Mouse (Mus musculus): ENCODE measurements around the gene Olfr389. TPM values are rescaled to one million over a fixed set of nuclear protein-coding genes. Genes with fewer than 3 reads are reported as not detected.

Olfr389 gene
- polyA plus RNA-seq (2012; rRNA removed) = not detected in 2 replicates

GRCm38 (mm10) chr11:73780613-73781012 is at the start of gene Olfr389:
Gene Olfr389, minus strand, starts transcription at chr11:73780713.
- no peak within 1 kb of the TSS for H3K4me3 ChIP-seq (ENCODE audit: extremely low read depth, insufficient read depth, insufficient read length)
- H3K27ac ChIP-seq (ENCODE audit: insufficient read depth, low read length) = no peak within 1 kb of the TSS
- 96% methylated on average over 1 of the region's 1 CpGs for WGBS
- no peak for TF ChIP-seq POLR2A (IDR thresholded peaks at IDR 0.05; ENCODE audit: low read depth, low read length)
- TF ChIP-seq CTCF (IDR thresholded peaks at IDR 0.05; ENCODE audit: extremely low read depth, insufficient read depth, insufficient read length, insufficient replicate concordance) = no peak
- DNase-seq (ENCODE audit: low read depth in 1 of 2, low spot score in 2 of 2) = no peak
- no peaks in the 10 kb centered on the region for H3K36me3 ChIP-seq (ENCODE audit: control insufficient read depth, insufficient read depth, low read length)
- no peaks in the 10 kb centered on the region for H3K4me1 ChIP-seq (ENCODE audit: control insufficient read depth, insufficient read depth, insufficient read length)
- no peaks in the 10 kb centered on the region for H3K27me3 ChIP-seq (ENCODE audit: control insufficient read depth, insufficient read depth, low read length)

DNA sequence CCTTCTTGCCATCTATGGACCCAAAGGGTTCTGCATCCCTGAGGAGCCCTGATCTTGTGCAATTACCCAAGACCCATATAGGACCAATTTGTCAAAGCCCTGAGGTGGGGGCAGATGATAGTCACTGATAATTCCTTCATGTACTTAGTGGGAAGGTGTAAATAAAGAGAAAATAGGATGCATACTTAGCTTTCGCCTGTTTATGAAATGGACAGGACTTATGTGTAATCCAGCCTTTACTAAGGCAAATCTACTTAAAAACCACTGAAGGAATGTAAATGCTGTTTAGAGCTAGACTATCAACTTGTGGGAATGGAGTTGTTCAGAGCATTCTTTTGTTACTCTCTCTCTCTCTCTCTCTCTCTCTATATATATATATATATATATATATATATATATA is 36.4 kb upstream of the Olfr389 start, which contains the start of gene Olfr392:
Olfr392 (minus strand) TSS at position 101 of the 400 bp plus-strand sequence.
- Histone ChIP-seq H3K36me3 (ENCODE audit: control insufficient read depth, insufficient read depth, low read length) (no peaks in the 10 kb centered on the region), H3K27ac (ENCODE audit: insufficient read depth, low read length) (no peak within 1 kb of the TSS), H3K27me3 (ENCODE audit: control insufficient read depth, insufficient read depth, low read length) (no peaks in the 10 kb centered on the region), H3K4me1 (ENCODE audit: control insufficient read depth, insufficient read depth, insufficient read length) (no peaks in the 10 kb centered on the region), H3K4me3 (ENCODE audit: extremely low read depth, insufficient read depth, insufficient read length) (no peak within 1 kb of the TSS)
- 89% methylated on average over 1 of the region's 1 CpGs for WGBS
- no peak for DNase-seq (ENCODE audit: low read depth in 1 of 2, low spot score in 2 of 2)
- TF ChIP-seq POLR2A (IDR thresholded peaks at IDR 0.05; ENCODE audit: low read depth, low read length) (no peak), CTCF (IDR thresholded peaks at IDR 0.05; ENCODE audit: extremely low read depth, insufficient read depth, insufficient read length, insufficient replicate concordance) (no peak)

- no peak within 1 kb of the TSS for H3K4me3 ChIP-seq (ENCODE audit: extremely low read depth, insufficient read depth, insufficient read length)
- no peaks in the 10 kb centered on the region for H3K36me3 ChIP-seq (ENCODE audit: control insufficient read depth, insufficient read depth, low read length)
- no peaks in the 10 kb centered on the region for H3K27me3 ChIP-seq (ENCODE audit: control insufficient read depth, insufficient read depth, low read length)
- WGBS = 15% methylated on average over 1 of the region's 1 CpGs
- H3K27ac ChIP-seq (ENCODE audit: insufficient read depth, low read length) = no peak within 1 kb of the TSS
- H3K4me1 ChIP-seq (ENCODE audit: control insufficient read depth, insufficient read depth, insufficient read length) = no peaks in the 10 kb centered on the region
- TF ChIP-seq POLR2A (IDR thresholded peaks at IDR 0.05; ENCODE audit: low read depth, low read length) = no peak
- TF ChIP-seq CTCF (IDR thresholded peaks at IDR 0.05; ENCODE audit: extremely low read depth, insufficient read depth, insufficient read length, insufficient replicate concordance) = no peak
- DNase-seq (ENCODE audit: low read depth in 1 of 2, low spot score in 2 of 2) = no peak
Measured at GRCm38 (mm10) chr11:73802952-73803351, 22.4 kb upstream of the Olfr389 start, which contains the start of gene Olfr391-ps. Gene Olfr391-ps, minus strand, starts transcription at chr11:73803052.

- no peak within 1 kb of the TSS for H3K4me3 ChIP-seq (ENCODE audit: extremely low read depth, insufficient read depth, insufficient read length)
- no peak within 1 kb of the TSS for H3K27ac ChIP-seq (ENCODE audit: insufficient read depth, low read length)
- H3K4me1 ChIP-seq (ENCODE audit: control insufficient read depth, insufficient read depth, insufficient read length) = no peaks in the 10 kb centered on the region
- WGBS = 55% methylated on average over 1 of the region's 1 CpGs
- DNase-seq (ENCODE audit: low read depth in 1 of 2, low spot score in 2 of 2) = no peak
- no peaks in the 10 kb centered on the region for H3K27me3 ChIP-seq (ENCODE audit: control insufficient read depth, insufficient read depth, low read length)
- TF ChIP-seq POLR2A (IDR thresholded peaks at IDR 0.05; ENCODE audit: low read depth, low read length) (no peak), CTCF (IDR thresholded peaks at IDR 0.05; ENCODE audit: extremely low read depth, insufficient read depth, insufficient read length, insufficient replicate concordance) (no peak)
- no peaks in the 10 kb centered on the region for H3K36me3 ChIP-seq (ENCODE audit: control insufficient read depth, insufficient read depth, low read length)
Measured at GRCm38 (mm10) chr11:73782664-73783063, 2.2 kb upstream of the Olfr389 start, which contains the start of gene Olfr390. Gene Olfr390, plus strand, starts transcription at chr11:73782964.

GRCm38 (mm10) chr11:73759115-73759514 is 21.4 kb downstream of the Olfr389 start:
- Histone ChIP-seq H3K4me1 (ENCODE audit: control insufficient read depth, insufficient read depth, insufficient read length) (no peaks in the 10 kb centered on the region), H3K36me3 (ENCODE audit: control insufficient read depth, insufficient read depth, low read length) (no peaks in the 10 kb centered on the region), H3K27ac (ENCODE audit: insufficient read depth, low read length) (no peak overlapping the region), H3K27me3 (ENCODE audit: control insufficient read depth, insufficient read depth, low read length) (no peaks in the 10 kb centered on the region), H3K4me3 (ENCODE audit: extremely low read depth, insufficient read depth, insufficient read length) (no peak overlapping the region)
- no peak for TF ChIP-seq CTCF (IDR thresholded peaks at IDR 0.05; ENCODE audit: extremely low read depth, insufficient read depth, insufficient read length, insufficient replicate concordance)
- no peak for TF ChIP-seq POLR2A (IDR thresholded peaks at IDR 0.05; ENCODE audit: low read depth, low read length)
- no peak for DNase-seq (ENCODE audit: low read depth in 1 of 2, low spot score in 2 of 2)

Other genes starting within 250 kb of the Olfr389 start
- gene Olfr385, start 187.7 kb downstream of the Olfr389 start, polyA plus RNA-seq (2012; rRNA removed) = not detected in 2 replicates
- gene Olfr384, start 182.1 kb downstream of the Olfr389 start, polyA plus RNA-seq (2012; rRNA removed) = not detected in 2 replicates
- not detected in 2 replicates for gene Zfp735, start 91.9 kb downstream of the Olfr389 start, polyA plus RNA-seq (2012; rRNA removed)
- gene Olfr390, start 2.3 kb upstream of the Olfr389 start, polyA plus RNA-seq (2012; rRNA removed) = not detected in 2 replicates
- not detected in 2 replicates for gene Olfr391-ps, start 22.3 kb upstream of the Olfr389 start, polyA plus RNA-seq (2012; rRNA removed)
- gene Olfr392, start 36.3 kb upstream of the Olfr389 start, polyA plus RNA-seq (2012; rRNA removed) = not detected in 2 replicates
- not detected in 2 replicates for gene Olfr393, start 70.7 kb upstream of the Olfr389 start, polyA plus RNA-seq (2012; rRNA removed)
- not detected in 2 replicates for gene Olfr394, start 110.1 kb upstream of the Olfr389 start, polyA plus RNA-seq (2012; rRNA removed)
- gene Olfr395, start 128.6 kb upstream of the Olfr389 start, polyA plus RNA-seq (2012; rRNA removed) = not detected in 2 replicates
- gene Olfr23, start 156.0 kb upstream of the Olfr389 start, polyA plus RNA-seq (2012; rRNA removed) = not detected in 2 replicates
- not detected in 2 replicates for gene Olfr397, start 180.1 kb upstream of the Olfr389 start, polyA plus RNA-seq (2012; rRNA removed)
- gene Olfr398, start 209.7 kb upstream of the Olfr389 start, polyA plus RNA-seq (2012; rRNA removed) = not detected in 2 replicates

Data from spleen, adult 2 months (tissue).